Mouse (Mus musculus): Measurements from ENCODE around the gene Trim41.

- TF ChIP-seq CTCF (IDR thresholded peaks at IDR 0.05; ENCODE audit: low read depth, low read length), result no peak
- TF ChIP-seq POLR2A (IDR thresholded peaks at IDR 0.05; ENCODE audit: extremely low read depth, insufficient read depth, low read length), result no peak
Measured at GRCm38 (mm10) chr11:48804922-48805321, 12.2 kb downstream of the Trim41 start.

Measured in liver, adult 2 months (tissue).